Mouse (Mus musculus) ES-Bruce4 (cell line): ENCODE measurements around the gene Olfr498. TPM values are rescaled to one million over a fixed set of nuclear protein-coding genes. Genes with fewer than 3 reads are reported as not detected.

Experiments used
- H3K27ac ChIP-seq: 2 replicates; pipeline ENCODE4 v1.5.1; 2012; ENCODE audit warnings: low read length, inconsistent platforms; ENCODE audit not compliant: insufficient read depth
- H3K27me3 ChIP-seq: 2 replicates; pipeline ENCODE4 v1.6.1; 2012; ENCODE audit warnings: mild to moderate bottlenecking, low read length, inconsistent platforms; ENCODE audit not compliant: control insufficient read depth, poor library complexity, insufficient read depth, severe bottlenecking
- H3K36me3 ChIP-seq: 2 replicates; pipeline ENCODE4 v1.6.1; 2012; ENCODE audit warnings: inconsistent platforms, mild to moderate bottlenecking, low read length, moderate library complexity; ENCODE audit not compliant: control insufficient read depth, poor library complexity, insufficient read depth, severe bottlenecking
- H3K4me1 ChIP-seq: one replicate; pipeline ENCODE4 v1.8.1; 2011; ENCODE audit warnings: low read length; ENCODE audit not compliant: control insufficient read depth, insufficient read depth
- H3K4me3 ChIP-seq: 2 replicates; pipeline ENCODE4 v1.5.1; 2011; ENCODE audit warnings: low read depth, mild to moderate bottlenecking, low read length
- H3K9ac ChIP-seq: 2 replicates; pipeline ENCODE4 v1.6.1; 2012; ENCODE audit warnings: low read depth, mild to moderate bottlenecking, inconsistent platforms; ENCODE audit not compliant: poor library complexity, severe bottlenecking
- H3K9me3 ChIP-seq: replicated peaks from 2 replicates; pipeline ENCODE4 v1.6.1; 2012; ENCODE audit warnings: mild to moderate bottlenecking, low read length, inconsistent platforms; ENCODE audit not compliant: control insufficient read depth, poor library complexity, insufficient read depth, severe bottlenecking
- CTCF ChIP-seq: IDR thresholded peaks from one replicate; pipeline ENCODE4 v1.8.1; 2011; ENCODE audit warnings: low read depth, low read length
- EP300 ChIP-seq: IDR thresholded peaks from 2 replicates; pipeline ENCODE4 v1.6.1; 2011; ENCODE audit warnings: low read depth, low read length; ENCODE audit not compliant: insufficient read depth
- POLR2A ChIP-seq: IDR thresholded peaks from one replicate; pipeline ENCODE4 v1.8.1; 2011; ENCODE audit warnings: low read length; ENCODE audit not compliant: insufficient read depth
- polyA plus RNA-seq: library from polyadenylated mRNA; stranded (reverse); fragments of >200 nt; gene quantifications from 2 replicates; pipeline ENCODE4 v1.2.4, GENCODE M21; 2011; ENCODE audit warnings: low read depth; ENCODE audit not compliant: missing spikeins, insufficient read depth, insufficient read length

Gene Olfr498
- not detected in 2 replicates for polyA plus RNA-seq

DNA sequence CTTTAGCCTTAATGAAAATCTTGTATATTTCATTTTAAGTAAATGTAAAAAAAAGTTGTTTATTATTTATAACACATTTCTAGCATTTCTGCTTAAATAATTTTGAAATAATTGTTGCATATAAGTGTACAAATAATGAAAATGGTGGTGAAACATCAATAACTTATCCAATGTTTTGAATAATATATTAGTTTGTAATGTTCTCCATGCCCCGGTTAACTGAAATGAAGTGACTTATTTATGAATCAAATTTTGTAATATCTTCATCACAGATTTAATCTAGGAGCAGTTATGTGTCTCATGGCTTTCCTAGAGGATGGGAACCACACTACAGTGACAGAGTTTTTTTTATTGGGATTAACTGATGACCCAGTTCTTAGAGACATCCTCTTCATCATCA, at the start of gene Olfr498:
TSS of gene Olfr498 (plus strand) at position 301 of the 400 bp plus-strand sequence.
- Histone ChIP-seq H3K27ac (no peak within 1 kb of the TSS), H3K4me1 (no peaks in the 10 kb centered on the region), H3K9ac (no peak within 1 kb of the TSS), H3K4me3 (no peak within 1 kb of the TSS), H3K9me3 (no peaks in the 10 kb centered on the region), H3K27me3 (no peaks in the 10 kb centered on the region), H3K36me3 (no peaks in the 10 kb centered on the region)
- TF ChIP-seq EP300 = no peak
- TF ChIP-seq CTCF = no peak
- TF ChIP-seq POLR2A = no peak

DNA sequence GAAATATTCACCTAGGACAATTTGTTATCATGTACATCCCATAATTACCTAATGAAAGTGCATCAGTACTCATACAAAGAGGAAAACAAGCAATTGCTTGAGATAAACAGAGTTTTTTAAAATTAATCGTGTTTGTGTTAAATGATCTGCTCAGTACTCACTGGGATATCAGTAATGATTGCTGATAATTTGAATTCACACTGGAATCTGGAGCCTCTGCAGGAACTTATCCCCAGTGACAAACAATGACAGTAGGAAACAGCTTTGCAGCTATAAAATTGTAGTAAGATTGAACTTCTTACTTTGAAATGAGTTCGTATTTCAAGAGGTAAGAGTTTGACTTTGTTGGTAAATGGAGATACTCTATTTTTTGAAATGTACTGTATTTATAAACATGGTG, 45.0 kb upstream of the Olfr498 start, which contains the start of gene Olfr497:
TSS of gene Olfr497 (plus strand) at position 301 of the 400 bp plus-strand sequence.
- H3K9ac ChIP-seq = no peak within 1 kb of the TSS
- H3K4me1 ChIP-seq = no peaks in the 10 kb centered on the region
- H3K36me3 ChIP-seq = no peaks in the 10 kb centered on the region
- H3K4me3 ChIP-seq = no peak within 1 kb of the TSS
- TF ChIP-seq POLR2A (no peak), CTCF (no peak), EP300 (no peak)
- no peaks in the 10 kb centered on the region for H3K27me3 ChIP-seq
- no peaks in the 10 kb centered on the region for H3K9me3 ChIP-seq
- no peak within 1 kb of the TSS for H3K27ac ChIP-seq

Other genes with a start within 250 kb of the Olfr498 start
- not detected in 2 replicates for gene Olfr488, start 207.0 kb upstream of the Olfr498 start, polyA plus RNA-seq
- gene Olfr490, start 176.4 kb upstream of the Olfr498 start, polyA plus RNA-seq = not detected in 2 replicates
- not detected in 2 replicates for gene Olfr491, start 151.9 kb upstream of the Olfr498 start, polyA plus RNA-seq
- gene Olfr492, start 141.7 kb upstream of the Olfr498 start, polyA plus RNA-seq = not detected in 2 replicates
- gene Olfr493, start 118.3 kb upstream of the Olfr498 start, polyA plus RNA-seq = not detected in 2 replicates
- gene Olfr494, start 100.0 kb upstream of the Olfr498 start, polyA plus RNA-seq = not detected in 2 replicates
- gene Olfr495, start 72.2 kb upstream of the Olfr498 start, polyA plus RNA-seq = not detected in 2 replicates
- not detected in 2 replicates for gene Olfr497, start 44.9 kb upstream of the Olfr498 start, polyA plus RNA-seq
- not detected in 2 replicates for gene Olfr502, start 59.7 kb downstream of the Olfr498 start, polyA plus RNA-seq
- gene Olfr503, start 79.2 kb downstream of the Olfr498 start, polyA plus RNA-seq = not detected in 2 replicates
- gene Olfr504, start 100.5 kb downstream of the Olfr498 start, polyA plus RNA-seq = not detected in 2 replicates
- 0.20 TPM in 1 of 2 replicates, not detected in the other for gene Olfr506, start 145.5 kb downstream of the Olfr498 start, polyA plus RNA-seq
- gene Olfr507, start 156.5 kb downstream of the Olfr498 start, polyA plus RNA-seq = not detected in 2 replicates
- not detected in 2 replicates for gene Olfr508, start 164.7 kb downstream of the Olfr498 start, polyA plus RNA-seq
- gene Olfr509, start 186.6 kb downstream of the Olfr498 start, polyA plus RNA-seq = not detected in 2 replicates
- not detected in 2 replicates for gene Olfr510, start 201.1 kb downstream of the Olfr498 start, polyA plus RNA-seq
- gene Olfr512, start 248.0 kb downstream of the Olfr498 start, polyA plus RNA-seq = not detected in 2 replicates